Mouse (Mus musculus) cerebellum, adult 2 months (tissue): ENCODE data around the gene Tmem8b. TPM values are rescaled to one million over a fixed set of nuclear protein-coding genes. Genes with fewer than 3 reads are reported as not detected.

ENCODE experiments used
- DNase-seq, 2 experiments: peaks; one replicate each; pipeline ENCODE4 v3.0.0; 2021
- H3K27ac ChIP-seq: fragments of 200-500 bp; 2 replicates; pipeline ENCODE4 v1.5.1; 2012; ENCODE audit warnings: low read length, control low read depth, inconsistent platforms; ENCODE audit not compliant: insufficient read depth
- H3K27me3 ChIP-seq: fragments of 200-500 bp; 2 replicates; pipeline ENCODE4 v1.6.1; 2012; ENCODE audit warnings: inconsistent platforms, mild to moderate bottlenecking, low read length, moderate library complexity; ENCODE audit not compliant: control insufficient read depth, insufficient read depth
- H3K4me1 ChIP-seq: fragments of 200-500 bp; 2 replicates; pipeline ENCODE4 v1.6.1; 2011; ENCODE audit warnings: low read length; ENCODE audit not compliant: control insufficient read depth, insufficient read depth
- H3K4me3 ChIP-seq: fragments of 200-500 bp; replicated peaks from 2 replicates; pipeline ENCODE3; 2011; ENCODE audit warnings: mild to moderate bottlenecking, low read depth, low read length, control low read depth; ENCODE audit not compliant: insufficient read depth
- CTCF ChIP-seq: fragments of 200-500 bp; IDR thresholded peaks from 2 replicates; pipeline ENCODE4 v1.5.1; 2011; ENCODE audit warnings: low read depth, mild to moderate bottlenecking, control low read depth, low read length, moderate library complexity, borderline replicate concordance; ENCODE audit not compliant: insufficient read depth
- POLR2A ChIP-seq: fragments of 200-500 bp; IDR thresholded peaks from 2 replicates; pipeline ENCODE4 v1.6.1; 2011; ENCODE audit warnings: low read length, control low read depth, borderline replicate concordance; ENCODE audit not compliant: insufficient read depth
- WGBS: fragments of 180-500 bp; shearing (Covaris S2); methylation state at CpG from one replicate; pipeline ENCODE4 v1.1.7; 2018; 5-methylcytosine and 5-hydroxymethylcytosine counted together
- polyA plus RNA-seq: library from polyadenylated mRNA; depleted of rRNA; stranded (reverse); fragments of >200 nt; gene quantifications from 2 replicates; pipeline ENCODE4 v1.2.3, GENCODE M21; 2012

Gene Tmem8b
- polyA plus RNA-seq, 1 experiment: 21.2 TPM

- peak in 1 of 2 experiments; percentile 57 for DNase-seq
- TF ChIP-seq POLR2A (no peak), CTCF (no peak)
- WGBS: 40% methylated on average over 5 of the region's 5 CpGs
- Histone ChIP-seq H3K27ac (no peak overlapping the region), H3K4me3 (no peak overlapping the region), H3K27me3 (no peaks in the 10 kb centered on the region), H3K4me1 (peaks cover 37% of the 10 kb centered on the region)
Observed at GRCm38 (mm10) chr4:43693806-43694241, 25.1 kb downstream of the Tmem8b start.

- Histone ChIP-seq H3K4me3 (no peak overlapping the region), H3K27me3 (no peaks in the 10 kb centered on the region), H3K27ac (no peak overlapping the region), H3K4me1 (peaks cover 33% of the 10 kb centered on the region)
- TF ChIP-seq CTCF (no peak), POLR2A (no peak)
- DNase-seq: no peak
- WGBS: 100% methylated on average over 1 of the region's 1 CpGs
Observed at GRCm38 (mm10) chr4:43694439-43695248, 25.9 kb downstream of the Tmem8b start.

GRCm38 (mm10) chr4:43695249-43695671 is 26.5 kb downstream of the Tmem8b start:
- Histone ChIP-seq H3K4me1 (peaks cover 27% of the 10 kb centered on the region), H3K4me3 (no peak overlapping the region), H3K27ac (no peak overlapping the region), H3K27me3 (no peaks in the 10 kb centered on the region)
- DNase-seq: no peak
- TF ChIP-seq POLR2A: no peak
- no peak for TF ChIP-seq CTCF
- WGBS: 60% methylated on average over 9 of the region's 9 CpGs

DNA sequence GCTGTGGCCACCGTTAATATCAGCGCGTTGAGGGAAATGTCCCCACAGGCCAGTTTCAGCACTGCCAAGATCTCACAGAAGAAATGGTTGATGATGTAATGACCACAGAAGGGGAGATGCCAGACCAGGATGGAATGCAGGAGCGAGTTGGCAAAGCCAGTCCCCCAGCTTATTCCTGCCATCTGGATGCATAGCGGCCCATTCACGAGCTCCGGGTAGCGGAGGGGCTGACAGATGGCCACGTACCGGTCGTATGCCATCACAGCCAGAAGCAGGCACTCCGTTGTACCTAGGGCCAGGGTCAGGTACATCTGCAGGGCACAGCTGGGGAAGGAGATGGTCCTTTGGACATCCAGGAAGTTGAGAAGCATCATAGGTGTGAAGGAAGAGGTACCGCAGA is 27.8 kb downstream of the Tmem8b start:
- TF ChIP-seq CTCF: no peak
- no peak for TF ChIP-seq POLR2A
- H3K4me3 ChIP-seq: no peak overlapping the region
- no peak overlapping the region for H3K27ac ChIP-seq
- DNase-seq: peak; percentile 63 to 76
- H3K27me3 ChIP-seq: no peaks in the 10 kb centered on the region
- H3K4me1 ChIP-seq: peaks cover 21% of the 10 kb centered on the region
- WGBS: 22% methylated on average over 13 of the region's 13 CpGs

GRCm38 (mm10) chr4:43700707-43701106 is 31.9 kb downstream of the Tmem8b start, which contains the start of gene Olfr70:
TSS of gene Olfr70 (minus strand) at chr4:43700807.
- no peak for DNase-seq
- WGBS: 94% methylated on average over 6 of the region's 6 CpGs
- H3K4me1 ChIP-seq: peaks cover 14% of the 10 kb centered on the region
- H3K4me3 ChIP-seq: no peak within 1 kb of the TSS
- no peak within 1 kb of the TSS for H3K27ac ChIP-seq
- H3K27me3 ChIP-seq: no peaks in the 10 kb centered on the region
- TF ChIP-seq CTCF (no peak), POLR2A (no peak)

DNA sequence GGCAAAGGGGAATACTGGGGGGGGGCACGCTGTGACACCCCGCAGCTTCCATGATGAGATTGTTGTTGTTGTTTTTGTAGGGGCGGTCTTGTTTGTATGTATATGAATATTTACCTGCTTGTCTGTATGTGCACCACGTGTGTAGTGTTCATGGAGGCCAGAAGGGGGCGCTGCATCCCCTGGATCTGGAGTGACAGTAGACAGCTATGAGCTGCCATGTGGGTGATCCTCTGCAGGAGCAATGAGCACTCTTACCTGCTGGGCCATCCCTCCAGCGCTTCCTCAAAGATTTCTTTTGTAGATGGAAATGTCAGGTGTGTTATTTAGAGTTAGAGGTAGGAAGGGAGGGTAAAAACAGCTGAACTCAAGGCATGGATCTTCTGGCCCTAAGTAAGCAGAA is 34.7 kb downstream of the Tmem8b start:
- no peak overlapping the region for H3K4me3 ChIP-seq
- TF ChIP-seq CTCF: peak; percentile 20; the same call in 1 of the 2 replicates
- no peak for TF ChIP-seq POLR2A
- H3K27me3 ChIP-seq: no peaks in the 10 kb centered on the region
- WGBS: 74% methylated on average over 6 of the region's 6 CpGs
- no peak overlapping the region for H3K27ac ChIP-seq
- no peak for DNase-seq
- peaks cover 13% of the 10 kb centered on the region for H3K4me1 ChIP-seq

DNA sequence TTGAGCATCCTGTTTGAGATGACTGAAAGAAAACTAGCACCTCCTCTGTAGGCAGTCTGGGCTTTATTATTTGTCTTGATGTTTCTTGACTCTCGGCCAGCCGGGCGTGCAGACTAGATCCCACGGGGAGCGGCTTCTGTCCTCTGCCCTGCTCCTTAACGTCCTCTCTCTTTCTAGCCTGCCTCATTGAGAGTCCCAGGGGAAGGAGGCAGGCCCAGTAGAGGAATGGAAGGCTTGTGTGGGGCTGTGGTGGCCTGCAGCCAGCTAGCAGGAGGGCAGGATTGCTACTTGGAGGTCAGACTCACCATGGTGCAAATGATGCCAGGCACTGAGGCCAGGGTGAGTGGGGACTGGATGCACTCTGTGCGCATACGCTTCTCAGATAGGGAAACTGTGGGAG is 35.1 kb downstream of the Tmem8b start:
- no peak overlapping the region for H3K4me3 ChIP-seq
- TF ChIP-seq CTCF (no peak), POLR2A (no peak)
- no peak overlapping the region for H3K27ac ChIP-seq

GRCm38 (mm10) chr4:43705991-43706390 is 37.2 kb downstream of the Tmem8b start:
- peaks cover 13% of the 10 kb centered on the region for H3K4me1 ChIP-seq
- DNase-seq: no peak
- WGBS: 72% methylated on average over 13 of the region's 13 CpGs
- no peak overlapping the region for H3K4me3 ChIP-seq
- no peaks in the 10 kb centered on the region for H3K27me3 ChIP-seq
- TF ChIP-seq POLR2A: no peak
- TF ChIP-seq CTCF: no peak
- H3K27ac ChIP-seq: no peak overlapping the region

More for the DNA sequence above, 35.1 kb downstream of the Tmem8b start:
- 59% methylated on average over 8 of the region's 8 CpGs for WGBS
- DNase-seq: no peak
- Histone ChIP-seq H3K27me3 (no peaks in the 10 kb centered on the region), H3K4me1 (peaks cover 13% of the 10 kb centered on the region)
